Mouse (Mus musculus) duodenum, adult 2 months (tissue): ENCODE results near the gene Wipf1. TPM values are rescaled to one million over a fixed set of nuclear protein-coding genes. Genes with fewer than 3 reads are reported as not detected.

Source experiments
- polyA plus RNA-seq: library from polyadenylated mRNA; depleted of rRNA; stranded (reverse); fragments of >200 nt; gene quantifications from 2 replicates; pipeline ENCODE4 v1.2.3, GENCODE M21; 2012; ENCODE audit warnings: low replicate concordance; rRNA removed

The Wipf1 gene
- polyA plus RNA-seq = 12.5 and 14.0 TPM in 2 replicates

DNA sequence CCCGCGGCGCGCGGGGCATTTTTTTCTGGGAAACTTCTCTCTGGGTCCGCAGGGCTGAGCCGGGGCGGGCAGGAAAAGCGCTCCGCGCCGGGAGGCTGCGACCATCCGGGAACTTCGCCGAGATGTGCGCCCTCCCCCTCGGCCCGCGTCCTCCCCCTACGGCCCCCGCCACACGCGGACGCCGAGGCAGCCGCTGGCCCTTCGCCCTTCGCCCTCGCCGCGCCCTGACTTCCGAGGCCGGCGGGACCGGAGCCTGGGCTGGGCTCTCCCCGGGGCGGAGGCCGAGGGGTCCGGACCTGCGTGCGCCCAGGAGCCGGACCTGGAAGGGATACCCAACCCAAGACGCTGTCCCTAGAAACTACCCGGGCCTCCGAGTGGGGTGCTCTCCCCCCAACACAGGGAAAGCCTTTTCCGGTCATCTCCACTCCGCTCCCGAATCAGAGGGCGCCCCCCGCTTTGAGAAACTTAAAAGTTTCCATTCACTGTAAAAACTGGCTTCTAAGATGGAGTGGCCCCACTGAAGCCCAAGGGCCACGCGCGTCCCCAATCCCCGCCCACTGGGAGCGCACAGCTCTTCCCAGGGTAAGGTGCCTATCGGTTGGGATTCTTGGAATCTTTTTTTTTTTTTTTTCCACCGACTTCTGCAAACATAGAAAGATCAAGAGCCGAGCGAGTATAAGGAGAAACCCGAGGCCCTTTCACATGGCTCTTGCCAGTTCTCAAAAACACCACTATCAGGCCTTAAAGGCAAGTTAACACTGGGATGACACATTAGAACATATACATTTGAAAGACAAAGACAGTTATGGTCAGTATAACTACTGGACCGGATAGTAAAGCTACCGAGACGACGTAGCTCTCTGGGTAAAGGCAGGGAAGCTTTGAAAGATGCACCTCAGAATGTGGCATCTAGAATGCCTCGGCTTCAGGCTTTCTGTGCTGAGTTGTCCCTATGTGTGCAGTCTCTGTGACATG, at the start of gene Wipf1:
Wipf1 (minus strand) TSS at position 379 of the 975 bp plus-strand sequence.

DNA sequence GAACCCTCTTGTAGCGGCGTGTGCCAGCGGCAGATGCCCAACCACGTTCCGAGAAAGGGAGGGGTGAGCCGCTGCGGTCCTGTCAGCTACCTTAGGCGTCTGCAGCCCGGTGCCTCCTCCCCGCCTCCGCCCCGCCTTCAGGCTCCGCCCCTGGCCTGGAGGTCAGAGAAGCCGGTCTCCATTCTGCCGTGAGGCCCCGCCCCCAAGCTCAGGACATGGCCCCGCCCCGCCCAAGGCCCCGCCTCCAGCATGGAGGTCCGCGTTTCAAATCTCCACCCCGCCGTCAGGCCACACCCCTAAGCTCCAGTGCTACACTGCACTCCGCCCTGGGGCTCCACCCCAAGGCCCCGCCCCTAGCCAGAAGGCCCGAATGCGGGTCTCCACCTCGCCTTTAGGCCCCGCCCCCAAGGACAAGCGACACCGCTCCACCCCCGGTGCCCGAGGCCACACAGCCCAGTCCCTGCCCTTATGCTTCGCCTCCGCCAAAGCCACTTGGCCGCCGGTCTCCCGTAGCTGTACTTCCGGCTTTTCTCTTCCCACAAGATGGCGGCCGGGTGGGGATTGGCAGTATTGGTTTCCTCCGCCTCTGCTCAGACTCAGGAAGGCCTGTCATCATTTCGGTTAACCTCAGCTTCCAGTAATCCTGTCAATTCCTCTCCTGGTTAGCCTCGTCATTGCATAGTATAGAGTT, 143.0 kb downstream of the Wipf1 start, which contains the start of gene Gpr155:
Gpr155 (minus strand) TSS at position 217 of the 691 bp plus-strand sequence.

Other genes with a start within 250 kb of the Wipf1 start
- gene Scrn3, start 217.1 kb downstream of the Wipf1 start, polyA plus RNA-seq = 1.5 and 1.9 TPM in 2 replicates
- gene Cir1, start 217.0 kb downstream of the Wipf1 start, polyA plus RNA-seq = 0.15 and 0.32 TPM in 2 replicates
- 12.9 and 19.9 TPM in 2 replicates for gene Gpr155, start 143.2 kb downstream of the Wipf1 start, polyA plus RNA-seq
- gene Chrna1, start 50.6 kb upstream of the Wipf1 start, polyA plus RNA-seq = not detected in 2 replicates
- 2.1 and 3.0 TPM in 2 replicates for gene Chn1, start 245.6 kb upstream of the Wipf1 start, polyA plus RNA-seq